Mouse (Mus musculus): Measurements from ENCODE around the gene Magea3.
"Not testable (repeated sequence)": the region's sequence is repeated elsewhere in the genome, so short reads cannot be mapped to it uniquely, and the experiment has no call there.

The Magea3 gene

DNA sequence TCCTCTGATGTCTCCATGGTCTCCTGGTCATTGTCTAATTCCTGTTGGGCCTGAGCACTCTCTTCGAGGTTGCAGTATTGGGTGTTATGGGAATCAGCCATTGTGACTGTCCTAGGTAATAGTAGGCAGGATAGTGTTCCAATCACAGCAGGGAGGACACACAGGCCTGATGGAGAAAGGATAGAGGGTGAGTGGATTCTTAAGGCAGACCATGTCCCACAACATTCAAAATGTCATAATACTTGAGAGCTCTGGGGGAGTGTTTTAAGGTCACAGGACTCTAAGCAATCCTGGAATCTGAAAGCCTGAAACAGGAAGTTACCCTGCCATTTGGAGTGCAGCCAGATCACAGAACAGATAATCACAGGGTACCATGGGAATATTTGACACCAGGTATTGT is at the start of gene Magea3:
Magea3 (minus strand) TSS at position 101 of the 400 bp plus-strand sequence.
- DNase-seq (ENCODE audit: low spot score in 2 of 2), result not testable (repeated sequence)

DNA sequence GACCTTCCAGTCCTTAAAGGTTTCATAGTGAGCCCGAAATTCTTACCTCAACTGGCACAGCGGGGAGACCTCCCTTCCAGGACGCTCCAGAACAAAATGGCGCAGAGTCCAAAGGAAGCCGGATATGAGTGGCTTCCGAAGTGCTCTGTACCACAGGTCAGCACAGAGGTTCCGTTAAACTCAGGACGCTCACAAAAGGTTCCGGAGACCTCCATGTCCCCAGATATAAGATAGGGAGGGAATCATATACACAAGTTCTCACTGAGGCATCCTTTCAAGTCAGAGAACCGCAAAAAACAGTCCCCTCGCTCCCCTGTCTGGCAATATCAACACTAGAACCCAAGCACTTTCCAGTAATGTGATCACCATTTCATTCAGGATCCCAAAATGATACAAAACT is 46.4 kb upstream of the Magea3 start, which contains the start of gene Magea8:
Magea8 (minus strand) TSS at position 101 of the 400 bp plus-strand sequence.
- not testable (repeated sequence) for DNase-seq (ENCODE audit: low spot score in 2 of 2)

DNA sequence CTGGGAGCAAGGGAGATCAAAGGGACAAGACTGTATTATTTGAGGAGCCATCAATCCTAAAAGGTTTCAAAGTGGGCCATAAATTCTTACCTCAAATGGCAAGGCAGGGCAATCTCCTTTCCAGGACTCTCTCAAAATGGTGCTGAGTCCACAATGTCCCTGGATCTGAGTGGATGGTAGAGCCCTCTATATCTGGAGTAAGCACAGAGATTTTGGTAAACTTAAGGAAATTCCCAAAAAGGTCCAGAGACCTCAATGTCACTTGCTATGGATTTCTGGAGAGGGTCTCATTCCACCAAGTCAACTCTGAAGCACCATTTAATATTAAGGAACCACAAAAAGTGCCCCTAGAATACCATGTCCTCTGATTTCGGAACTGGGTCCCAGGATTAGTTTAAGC is 13.4 kb downstream of the Magea3 start, which contains the start of gene Magea6:
Magea6 (minus strand) TSS at position 101 of the 400 bp plus-strand sequence.
- DNase-seq (ENCODE audit: low spot score in 2 of 2), result not testable (repeated sequence)
